Mouse (Mus musculus): ENCODE results near the gene Dhrs4.
A peak's percentile ranks its signal among the peaks of the same experiment; 100 is the strongest.

Gene Dhrs4

GRCm38 (mm10) chr14:55478651-55479599 lies at the start of gene Dhrs4:
Gene Dhrs4, plus strand, starts transcription at chr14:55478758.
- peak; percentile 75 to 79 for DNase-seq (ENCODE audit: low read depth in 2 of 2, low spot score in 2 of 2)

GRCm38 (mm10) chr14:55430255-55430654 lies 48.3 kb upstream of the Dhrs4 start:
- DNase-seq (ENCODE audit: low read depth in 2 of 2, low spot score in 2 of 2) = no peak

GRCm38 (mm10) chr14:55433052-55433451 lies 45.5 kb upstream of the Dhrs4 start:
- DNase-seq (ENCODE audit: low read depth in 2 of 2, low spot score in 2 of 2) = no peak

GRCm38 (mm10) chr14:55434825-55435224 lies 43.7 kb upstream of the Dhrs4 start:
- DNase-seq (ENCODE audit: low read depth in 2 of 2, low spot score in 2 of 2) = no peak

GRCm38 (mm10) chr14:55437118-55437517 lies 41.4 kb upstream of the Dhrs4 start:
- no peak for DNase-seq (ENCODE audit: low read depth in 2 of 2, low spot score in 2 of 2)

GRCm38 (mm10) chr14:55438193-55438784 lies 40.3 kb upstream of the Dhrs4 start:
- DNase-seq (ENCODE audit: low read depth in 2 of 2, low spot score in 2 of 2) = peak; percentile 31 to 52

- no peak for DNase-seq (ENCODE audit: low read depth in 2 of 2, low spot score in 2 of 2)
Measured at GRCm38 (mm10) chr14:55457693-55458092, 20.9 kb upstream of the Dhrs4 start.

- peak; percentile 49 to 69 for DNase-seq (ENCODE audit: low read depth in 2 of 2, low spot score in 2 of 2)
Measured at GRCm38 (mm10) chr14:55458273-55458672, 20.3 kb upstream of the Dhrs4 start.

- DNase-seq (ENCODE audit: low read depth in 2 of 2, low spot score in 2 of 2) = no peak
Measured at GRCm38 (mm10) chr14:55458761-55459160, 19.8 kb upstream of the Dhrs4 start.

- DNase-seq (ENCODE audit: low read depth in 2 of 2, low spot score in 2 of 2) = no peak
Measured at GRCm38 (mm10) chr14:55459796-55460195, 18.8 kb upstream of the Dhrs4 start.

- no peak for DNase-seq (ENCODE audit: low read depth in 2 of 2, low spot score in 2 of 2)
Measured at GRCm38 (mm10) chr14:55460297-55460696, 18.3 kb upstream of the Dhrs4 start.

- DNase-seq (ENCODE audit: low read depth in 2 of 2, low spot score in 2 of 2) = no peak
Measured at GRCm38 (mm10) chr14:55461757-55462156, 16.8 kb upstream of the Dhrs4 start.

- no peak for DNase-seq (ENCODE audit: low read depth in 2 of 2, low spot score in 2 of 2)
Measured at GRCm38 (mm10) chr14:55466481-55466880, 12.1 kb upstream of the Dhrs4 start.

GRCm38 (mm10) chr14:55467108-55467507 lies 11.4 kb upstream of the Dhrs4 start:
- DNase-seq (ENCODE audit: low read depth in 2 of 2, low spot score in 2 of 2) = no peak

- DNase-seq (ENCODE audit: low read depth in 2 of 2, low spot score in 2 of 2) = no peak
Measured at GRCm38 (mm10) chr14:55468301-55468741, 10.2 kb upstream of the Dhrs4 start.

- DNase-seq (ENCODE audit: low read depth in 2 of 2, low spot score in 2 of 2) = no peak
Measured at GRCm38 (mm10) chr14:55469041-55469440, 9.5 kb upstream of the Dhrs4 start.

- no peak for DNase-seq (ENCODE audit: low read depth in 2 of 2, low spot score in 2 of 2)
Measured at GRCm38 (mm10) chr14:55469821-55470220, 8.7 kb upstream of the Dhrs4 start.

GRCm38 (mm10) chr14:55470806-55471205 lies 7.8 kb upstream of the Dhrs4 start:
- DNase-seq (ENCODE audit: low read depth in 2 of 2, low spot score in 2 of 2) = no peak

GRCm38 (mm10) chr14:55475654-55476053 lies 2.9 kb upstream of the Dhrs4 start:
- no peak for DNase-seq (ENCODE audit: low read depth in 2 of 2, low spot score in 2 of 2)

GRCm38 (mm10) chr14:55477421-55477820 lies 1.1 kb upstream of the Dhrs4 start:
- no peak for DNase-seq (ENCODE audit: low read depth in 2 of 2, low spot score in 2 of 2)

GRCm38 (mm10) chr14:55477829-55478228 lies 729 bp upstream of the Dhrs4 start:
- DNase-seq (ENCODE audit: low read depth in 2 of 2, low spot score in 2 of 2) = no peak

- no peak for DNase-seq (ENCODE audit: low read depth in 2 of 2, low spot score in 2 of 2)
Measured at GRCm38 (mm10) chr14:55479629-55480028, 1.1 kb downstream of the Dhrs4 start.

All from CD8-positive naive resting alpha-beta T cell, adult 2 months (primary cell).